Mouse (Mus musculus) large intestine, adult 2 months (tissue): ENCODE data around the gene Dennd1a. TPM values are rescaled to one million over a fixed set of nuclear protein-coding genes. Genes with fewer than 3 reads are reported as not detected.
"Not testable (repeated sequence)": the region's sequence is repeated elsewhere in the genome, so short reads cannot be mapped to it uniquely, and the experiment has no call there.

Experiments used
- DNase-seq: peaks from one replicate; pipeline ENCODE4 v3.0.0-alpha.2; 2012; ENCODE audit warnings: low read depth, low spot score
- WGBS: fragments of 180-500 bp; shearing (Covaris S2); methylation state at CpG from one replicate; pipeline ENCODE4 v1.1.7; 2018; 5-methylcytosine and 5-hydroxymethylcytosine counted together
- polyA plus RNA-seq: library from polyadenylated mRNA; depleted of rRNA; stranded (reverse); fragments of >200 nt; gene quantifications from 2 replicates; pipeline ENCODE4 v1.2.3, GENCODE M21; 2012

Gene Dennd1a
- polyA plus RNA-seq, 1 experiment: 5.8 TPM

DNA sequence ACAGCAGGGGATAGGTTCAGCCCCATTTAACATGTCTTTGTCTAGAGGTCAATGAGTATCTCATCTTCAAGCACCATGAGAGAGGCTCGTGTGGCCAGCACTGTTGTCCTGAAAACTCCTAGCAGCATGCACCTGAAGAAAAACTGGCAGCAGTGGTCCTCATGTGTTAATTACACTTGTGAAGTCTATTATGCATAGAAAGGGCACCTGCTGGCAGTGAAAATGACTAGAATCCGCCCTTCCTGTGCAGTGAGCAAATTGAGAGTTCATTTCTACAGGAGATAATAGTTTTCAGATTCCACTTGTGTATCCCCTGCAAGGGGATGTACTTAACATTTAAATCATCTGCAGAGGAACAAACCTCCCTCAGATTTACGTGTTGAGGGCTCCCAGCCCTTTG is 289.2 kb downstream of the Dennd1a start:
- no peak for DNase-seq
- 79% methylated on average over 3 of the region's 3 CpGs for WGBS

DNA sequence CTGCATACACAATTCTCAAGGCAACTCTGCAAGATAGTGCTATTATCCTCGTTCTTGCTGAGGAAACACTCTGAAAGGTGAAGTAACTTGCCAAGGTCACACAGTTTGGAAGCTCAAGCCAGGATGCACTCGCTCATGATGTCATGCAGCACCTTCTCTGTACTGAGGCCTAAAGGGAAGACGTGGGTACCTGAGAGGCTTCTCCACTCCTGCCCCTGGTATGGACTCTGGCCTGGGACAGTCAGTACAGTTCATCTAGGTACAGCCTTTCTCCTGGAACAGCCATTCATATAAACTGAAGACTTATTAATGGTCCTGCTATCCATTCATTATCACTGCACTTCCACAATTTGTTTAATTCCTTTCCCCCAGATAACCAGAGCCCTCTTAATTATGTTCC is 298.1 kb downstream of the Dennd1a start:
- 92% methylated on average over 3 of the region's 3 CpGs for WGBS
- DNase-seq: no peak

DNA sequence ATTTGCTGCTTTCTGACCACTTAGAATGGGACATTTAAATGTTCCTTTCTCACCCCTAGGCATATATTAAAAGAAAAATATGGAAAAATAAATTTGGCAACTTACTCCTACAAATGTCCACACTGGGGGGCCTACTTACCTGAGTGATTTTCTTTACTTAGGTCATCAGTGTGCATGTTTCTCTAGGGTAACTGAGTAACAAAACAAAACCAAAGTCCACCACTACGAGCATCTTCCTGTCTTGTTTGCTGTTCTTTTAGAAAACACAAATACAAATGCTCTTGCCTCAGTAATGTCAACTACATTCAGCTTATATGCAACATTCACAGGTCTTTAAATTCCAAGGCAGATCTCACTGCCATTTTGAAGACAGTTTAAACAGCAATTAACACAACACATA is 298.9 kb downstream of the Dennd1a start:
- 75% methylated on average over 1 of the region's 1 CpGs for WGBS

DNA sequence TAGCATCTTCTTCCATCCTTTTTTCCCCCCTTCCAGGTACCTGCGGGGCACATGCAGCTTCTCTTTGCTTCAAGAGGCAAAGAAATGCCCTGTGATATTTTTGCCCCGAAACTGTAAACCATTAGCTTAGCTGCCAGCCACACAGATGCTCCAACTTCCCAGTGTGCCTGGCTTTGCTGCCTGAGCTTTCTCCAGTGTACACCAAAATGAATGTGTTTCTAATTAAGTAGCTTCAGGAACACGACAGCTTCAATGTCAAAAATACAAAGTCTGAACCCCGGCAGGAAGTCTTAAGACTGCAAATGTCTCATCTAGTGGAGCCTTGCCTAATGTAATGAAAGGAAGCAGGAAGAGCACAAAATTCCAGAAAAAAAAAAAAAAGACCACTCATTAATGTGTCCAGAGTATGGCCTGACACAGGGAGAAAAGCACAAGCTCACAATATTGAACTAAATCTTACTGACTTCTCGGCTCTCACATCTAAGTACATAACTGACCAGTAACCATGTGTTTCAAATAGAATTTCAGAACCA is 301.4 kb downstream of the Dennd1a start:
- DNase-seq: no peak
- 85% methylated on average over 5 of the region's 5 CpGs for WGBS

More for the DNA sequence above, 298.9 kb downstream of the Dennd1a start:
- no peak for DNase-seq

DNA sequence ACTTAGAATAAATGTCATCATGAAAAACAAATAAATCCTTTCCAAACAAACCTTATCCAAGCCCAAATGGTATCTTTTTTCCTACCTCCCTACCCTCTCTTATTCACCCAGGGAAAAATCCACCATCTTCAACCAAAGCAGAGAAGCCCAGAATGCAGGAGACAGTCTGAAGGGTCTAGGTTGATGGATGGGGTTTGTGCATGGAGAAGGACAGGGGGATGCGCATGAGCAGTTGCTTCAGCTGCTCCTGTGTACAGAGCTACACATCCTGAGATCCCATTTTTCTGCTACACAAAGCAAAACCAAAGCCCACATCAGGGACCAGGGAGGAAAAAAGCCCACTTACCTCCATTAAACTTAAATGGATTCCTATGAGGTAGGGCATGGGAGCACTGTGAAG is 304.5 kb downstream of the Dennd1a start:
- WGBS: 98% methylated on average over 1 of the region's 1 CpGs

DNA sequence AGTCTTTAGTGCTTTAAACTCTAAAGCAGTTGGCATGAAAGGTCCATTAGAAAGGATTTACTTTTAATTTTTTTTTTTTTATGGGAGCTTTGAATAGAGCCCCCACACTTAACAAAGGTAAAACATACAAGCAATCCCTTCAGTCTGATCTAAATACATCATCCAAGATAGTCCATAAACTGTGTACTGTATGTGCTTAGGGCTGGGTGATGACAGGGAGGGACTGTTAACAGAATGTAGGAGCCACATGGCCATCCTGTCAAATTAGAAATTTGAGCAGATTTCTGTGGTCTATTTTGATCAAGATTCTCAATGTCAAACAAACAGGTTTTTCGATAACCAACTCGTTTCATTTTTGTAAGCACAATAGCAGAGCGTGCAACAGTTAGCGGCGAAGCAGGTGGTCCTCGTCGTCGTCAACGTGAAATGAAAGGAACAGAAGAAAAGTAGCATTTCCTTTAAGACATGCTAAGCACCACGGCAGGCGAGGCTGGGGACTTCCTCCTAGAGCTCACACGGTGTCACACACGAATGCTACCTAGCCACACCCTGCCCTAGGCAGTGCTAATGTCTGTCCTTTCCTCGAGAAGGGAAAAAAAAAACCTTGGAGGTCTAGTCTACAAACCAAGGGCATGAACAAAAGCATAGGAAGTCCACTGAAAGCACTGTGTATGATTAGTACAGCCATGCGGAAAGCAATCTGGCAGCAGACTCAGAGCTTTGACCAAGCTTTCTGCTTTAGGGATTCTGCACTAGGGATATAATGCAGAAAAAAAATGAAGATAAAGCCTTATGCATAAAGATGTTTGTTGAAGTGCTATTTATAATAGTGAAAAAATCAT is 305.4 kb downstream of the Dennd1a start:
- DNase-seq: no peak
- 49% methylated on average over 15 of the region's 15 CpGs for WGBS

More for the DNA sequence above, 304.5 kb downstream of the Dennd1a start:
- DNase-seq: no peak

DNA sequence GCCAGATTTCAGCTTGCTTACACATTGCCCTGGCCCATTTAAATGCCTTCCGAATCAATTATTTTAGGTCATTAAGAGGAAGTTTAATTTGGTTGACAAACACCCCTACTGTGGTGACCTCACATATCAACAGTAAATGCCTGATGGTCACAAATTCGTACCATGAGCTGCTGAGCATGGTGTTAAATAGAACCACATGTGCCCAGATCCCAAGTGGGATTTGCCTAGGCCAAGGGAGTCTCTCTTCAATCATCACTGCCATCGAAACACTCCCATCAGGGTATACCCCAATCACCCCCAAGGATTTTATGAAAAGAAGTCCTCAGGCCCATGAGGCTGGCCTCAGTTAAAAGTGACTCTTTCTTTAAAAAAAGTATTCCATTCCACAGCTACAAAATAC is 313.0 kb downstream of the Dennd1a start:
- DNase-seq: no peak

DNA sequence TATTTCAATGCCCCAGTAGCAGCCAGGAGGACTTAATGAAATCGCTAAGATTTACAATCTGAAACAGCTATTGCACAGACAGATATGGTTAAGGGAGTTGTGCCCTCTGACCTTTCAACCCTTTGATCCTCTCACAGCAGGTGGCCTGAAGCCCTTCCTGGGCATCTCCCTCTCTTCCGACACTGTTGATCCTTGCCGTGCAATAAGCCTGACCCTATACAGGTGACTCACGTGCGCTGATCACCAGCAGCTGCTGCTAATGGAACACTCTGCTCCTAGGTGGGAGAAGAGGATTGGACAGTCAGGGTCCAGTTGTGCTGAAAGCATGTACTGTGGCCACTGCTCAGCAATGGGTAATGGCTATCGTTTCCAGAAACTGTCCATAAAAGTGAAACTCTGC is 314.6 kb downstream of the Dennd1a start:
- DNase-seq: no peak
- 60% methylated on average over 6 of the region's 6 CpGs for WGBS

More for the DNA sequence above, 313.0 kb downstream of the Dennd1a start:
- 95% methylated on average over 3 of the region's 3 CpGs for WGBS

DNA sequence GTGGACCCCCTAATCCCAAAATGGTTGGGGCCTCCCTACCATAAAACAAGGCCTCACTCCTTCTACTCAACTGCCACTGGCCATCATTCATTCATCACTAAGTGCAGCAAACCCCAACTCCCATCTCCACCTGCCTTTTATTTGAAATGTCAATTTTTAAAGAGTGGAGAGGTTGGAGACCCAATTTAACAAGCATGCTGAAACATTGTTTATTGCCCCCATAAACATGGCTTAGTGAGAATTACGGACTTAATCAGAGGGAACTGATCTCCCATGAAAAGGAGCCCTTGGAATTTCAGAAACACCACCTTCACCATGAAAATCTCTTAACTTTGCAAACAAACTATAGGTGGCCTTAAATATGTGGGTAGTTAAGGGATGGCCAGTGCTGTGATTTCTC is 315.5 kb downstream of the Dennd1a start:
- DNase-seq: no peak
- WGBS: 63% methylated on average over 1 of the region's 1 CpGs

DNA sequence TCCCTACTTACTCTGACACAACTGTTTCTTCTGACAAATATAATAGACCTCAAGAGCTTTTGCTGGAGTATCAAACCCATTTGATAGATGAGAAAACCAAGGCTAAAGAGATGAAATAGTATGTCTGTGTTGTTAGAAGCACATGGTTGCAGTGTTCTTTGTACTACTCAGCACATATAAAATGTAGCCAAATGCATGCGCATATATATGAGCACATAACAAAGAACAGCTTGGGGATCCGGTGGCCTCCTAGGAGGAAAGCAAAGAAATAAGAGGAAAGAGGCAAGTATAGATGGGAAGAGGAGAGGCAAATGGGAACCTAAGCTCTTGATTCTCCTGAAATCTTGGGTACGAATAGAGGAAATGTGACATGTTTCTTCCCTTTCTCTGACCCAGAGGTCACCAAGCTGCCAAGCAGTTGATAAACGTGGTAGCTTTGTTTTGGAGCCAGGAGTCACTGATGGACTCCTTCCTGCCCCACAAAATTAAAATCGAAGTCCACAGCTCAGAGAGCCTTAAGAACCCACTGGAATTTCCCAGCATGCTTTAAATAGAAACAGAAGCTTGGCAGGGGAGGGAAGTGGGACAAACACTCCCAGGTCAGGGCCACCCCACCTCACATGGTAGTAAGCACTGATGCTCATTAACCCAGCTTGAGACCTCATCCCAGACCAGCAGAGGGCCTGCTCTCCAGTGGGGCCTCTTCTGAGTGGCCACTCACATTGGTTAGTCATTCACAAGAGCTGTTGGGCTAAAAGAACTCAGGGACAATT is 317.3 kb downstream of the Dennd1a start:
- DNase-seq: no peak
- 70% methylated on average over 5 of the region's 5 CpGs for WGBS

DNA sequence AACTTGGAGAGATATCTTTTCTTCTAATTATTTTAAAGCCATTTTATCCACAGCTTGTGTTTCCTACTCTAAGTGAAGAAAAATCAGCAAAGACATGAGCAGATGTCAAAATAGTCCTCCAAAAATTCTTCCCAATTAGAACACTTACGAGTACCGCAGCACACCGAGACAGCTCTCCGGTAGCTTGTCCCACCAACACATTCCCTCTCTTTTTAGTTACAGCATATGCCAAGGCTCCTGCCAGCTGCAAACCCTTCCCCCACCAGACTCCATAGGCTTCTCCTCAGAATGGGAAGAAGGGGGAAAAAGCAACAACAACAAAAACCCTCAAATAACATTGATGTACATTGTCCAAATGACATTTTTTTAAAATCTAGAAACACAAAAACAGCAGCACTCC is 322.7 kb downstream of the Dennd1a start:
- 96% methylated on average over 4 of the region's 4 CpGs for WGBS

DNA sequence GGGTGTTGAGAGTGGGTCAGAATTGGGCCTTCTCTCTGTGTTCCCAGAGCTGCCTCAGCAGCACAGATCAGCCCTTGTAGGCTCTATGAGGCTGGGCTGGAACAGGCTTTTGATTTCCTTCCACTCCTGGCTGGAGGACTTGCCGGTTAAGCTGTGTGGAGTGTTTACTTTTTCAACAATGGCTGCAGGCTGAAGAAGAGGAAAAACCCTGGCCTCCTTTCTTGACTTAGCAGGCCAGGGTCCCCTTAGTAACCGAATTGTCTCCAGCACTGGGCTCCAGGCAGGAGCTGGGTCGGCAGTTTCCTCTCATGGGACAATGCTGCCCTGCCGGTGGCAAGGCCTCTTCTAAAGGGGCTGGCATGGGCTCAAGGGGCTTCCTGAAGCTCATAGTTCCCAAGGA is 323.8 kb downstream of the Dennd1a start:
- DNase-seq: no peak
- WGBS: 34% methylated on average over 4 of the region's 4 CpGs

More for the DNA sequence above, 322.7 kb downstream of the Dennd1a start:
- no peak for DNase-seq

DNA sequence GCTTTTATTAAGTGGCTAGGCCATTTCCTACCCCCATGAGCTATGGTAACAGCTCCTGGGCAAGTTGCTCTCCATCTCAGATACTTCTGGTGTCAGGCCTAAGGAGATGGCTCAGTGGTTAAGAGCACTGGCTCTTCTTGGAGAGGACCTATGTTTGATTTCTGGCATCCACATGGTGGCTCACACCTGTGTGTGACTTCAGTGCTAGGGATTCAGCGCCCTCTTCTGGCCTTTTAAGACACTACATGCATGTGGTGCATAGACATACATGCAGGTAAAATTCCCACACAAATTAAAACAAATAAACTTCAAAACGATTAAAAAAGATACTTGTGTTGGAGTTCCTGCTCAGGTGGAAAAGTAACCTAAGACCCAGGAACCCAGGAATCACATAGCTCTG is 338.8 kb downstream of the Dennd1a start:
- whole genome bisulfite sequencing: 37% methylated on average over 2 of the region's 2 CpGs
- no peak for DNase-seq

DNA sequence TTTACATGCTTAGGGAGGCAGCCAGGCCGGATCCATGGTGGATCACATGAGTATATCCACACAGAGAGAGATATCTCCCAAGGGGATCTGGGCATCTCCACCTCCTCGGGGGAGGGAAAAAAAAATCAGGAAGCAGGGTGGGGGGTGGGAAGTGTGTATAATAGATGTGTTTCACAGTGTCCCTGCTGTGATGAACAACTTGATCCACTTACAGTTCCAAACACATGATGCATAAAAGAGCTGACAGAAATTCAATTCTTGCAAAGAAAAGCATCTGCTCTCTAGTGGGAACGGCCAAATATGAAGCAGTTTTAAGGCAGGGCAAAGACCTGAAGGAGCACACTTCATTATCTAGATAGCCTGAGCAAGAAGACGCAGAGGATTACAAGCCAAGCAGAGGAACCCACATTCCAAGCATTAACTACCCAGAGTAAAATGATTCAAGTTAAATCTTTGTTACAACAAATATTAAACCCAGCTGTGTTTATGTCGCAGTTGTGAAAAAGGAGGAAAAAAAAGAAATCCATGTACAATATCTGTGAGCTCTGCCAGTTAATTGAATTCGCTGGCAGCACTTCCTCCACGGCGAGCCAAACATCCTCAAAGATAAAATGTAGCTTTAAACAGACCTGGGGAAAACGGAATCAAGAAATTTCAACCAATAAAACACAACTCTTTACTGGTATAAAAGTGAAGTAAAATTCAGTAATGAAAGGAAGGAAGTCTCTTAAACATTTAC is 341.4 kb downstream of the Dennd1a start:
- 44% methylated on average over 9 of the region's 9 CpGs for WGBS
- DNase-seq: no peak

DNA sequence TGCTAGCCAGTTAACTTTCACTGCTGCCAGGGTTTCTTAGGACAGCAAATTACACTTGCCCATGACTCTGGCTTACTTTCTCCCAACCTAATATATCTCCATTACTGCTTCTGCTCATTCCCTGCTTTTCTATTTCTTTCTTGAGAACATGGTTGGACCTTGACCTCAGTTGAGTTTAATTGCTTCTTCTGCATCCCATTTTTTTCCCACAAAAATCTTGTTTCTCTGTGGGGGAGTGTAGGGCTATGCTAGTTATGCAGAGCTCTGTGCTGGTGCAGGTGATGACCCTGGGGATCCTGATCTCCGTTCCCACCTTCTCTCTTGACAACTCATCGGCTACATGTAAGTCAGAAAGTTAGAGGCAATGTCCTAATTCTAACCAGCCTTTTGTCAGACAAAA is 344.3 kb downstream of the Dennd1a start:
- WGBS: 92% methylated on average over 2 of the region's 2 CpGs
- DNase-seq: no peak

DNA sequence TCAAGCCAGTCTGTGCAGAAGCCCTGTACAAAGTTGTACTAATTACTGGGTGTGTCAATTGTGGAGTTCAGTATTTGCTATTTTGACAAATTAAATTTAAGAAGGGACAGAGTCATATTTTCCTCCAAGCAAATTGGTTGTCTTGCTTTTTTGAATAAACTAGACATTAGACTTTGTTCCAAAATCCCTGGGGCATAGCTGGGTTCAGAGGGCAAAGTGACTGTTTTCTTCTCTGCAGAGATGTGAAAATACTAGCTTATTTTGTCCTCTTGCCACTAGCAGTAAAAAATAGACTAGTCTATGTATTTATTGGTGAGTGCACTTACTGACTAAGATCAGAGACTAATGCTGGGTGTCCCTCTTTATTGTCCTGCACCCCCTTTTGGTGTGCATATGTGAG is 345.4 kb downstream of the Dennd1a start:
- no peak for DNase-seq

DNA sequence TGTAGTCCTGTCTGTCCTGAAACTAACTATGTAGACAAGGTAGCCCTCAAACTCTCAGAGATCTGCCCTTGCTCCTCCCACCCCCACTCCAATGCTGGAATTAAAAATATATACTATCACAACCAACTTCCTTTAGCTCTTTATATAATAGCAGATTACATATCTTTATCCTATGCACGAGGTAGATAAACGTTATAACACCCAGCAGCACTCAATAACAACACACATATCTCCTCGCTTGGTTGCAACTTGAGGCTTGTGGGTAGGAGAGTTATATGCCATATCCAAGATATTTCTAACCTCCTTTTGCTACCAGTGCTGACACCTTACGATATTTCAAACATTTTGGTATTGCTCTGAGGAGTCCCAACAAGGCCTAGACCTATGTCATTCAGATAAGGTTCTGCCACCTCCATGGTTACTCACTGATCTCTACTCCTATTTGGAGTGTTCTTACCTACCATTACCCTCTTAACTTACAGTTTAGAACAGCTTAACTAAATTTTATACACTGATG is 346.3 kb downstream of the Dennd1a start:
- WGBS: 92% methylated on average over 4 of the region's 4 CpGs
- DNase-seq: no peak

DNA sequence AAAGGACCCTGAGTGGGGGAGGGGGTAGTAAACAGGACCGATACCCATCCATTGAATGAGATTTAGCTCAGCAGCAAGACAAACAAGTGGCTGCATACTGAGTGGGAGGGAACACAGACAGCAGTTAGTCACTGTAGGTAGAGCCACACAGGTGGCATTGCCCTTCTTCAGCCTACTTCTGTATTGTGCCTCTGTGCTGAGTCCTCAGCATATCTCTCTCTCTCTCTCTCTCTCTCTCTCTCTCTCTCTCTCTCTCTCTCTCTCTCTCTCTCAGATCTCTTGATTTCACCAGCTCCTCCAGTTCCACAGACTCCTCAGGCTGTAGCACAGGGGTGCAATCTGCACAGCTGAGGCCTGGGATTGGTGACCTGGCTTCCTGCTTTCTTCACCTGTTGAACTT is 347.2 kb downstream of the Dennd1a start:
- DNase-seq: no peak
- 81% methylated on average over 1 of the region's 1 CpGs for WGBS

DNA sequence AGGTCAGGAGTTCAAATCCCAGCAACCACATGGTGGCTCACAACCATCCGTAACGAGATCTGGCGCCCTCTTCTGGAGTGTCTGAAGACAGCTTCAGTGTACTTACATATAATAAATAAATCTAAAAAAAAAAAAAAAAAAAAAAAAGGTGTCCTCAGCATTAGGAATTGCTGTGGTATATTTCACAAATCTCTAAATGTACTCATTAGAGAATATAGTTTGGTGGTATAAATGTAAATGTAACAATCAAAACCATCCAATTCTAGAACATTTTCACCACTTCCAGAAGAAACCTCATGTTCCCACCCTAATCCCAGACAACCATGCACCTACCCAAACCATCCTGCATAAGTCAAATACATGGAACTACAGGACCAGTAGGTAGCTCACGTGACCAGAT is 350.3 kb downstream of the Dennd1a start:
- DNase-seq: not testable (repeated sequence)
- WGBS: 82% methylated on average over 4 of the region's 4 CpGs

DNA sequence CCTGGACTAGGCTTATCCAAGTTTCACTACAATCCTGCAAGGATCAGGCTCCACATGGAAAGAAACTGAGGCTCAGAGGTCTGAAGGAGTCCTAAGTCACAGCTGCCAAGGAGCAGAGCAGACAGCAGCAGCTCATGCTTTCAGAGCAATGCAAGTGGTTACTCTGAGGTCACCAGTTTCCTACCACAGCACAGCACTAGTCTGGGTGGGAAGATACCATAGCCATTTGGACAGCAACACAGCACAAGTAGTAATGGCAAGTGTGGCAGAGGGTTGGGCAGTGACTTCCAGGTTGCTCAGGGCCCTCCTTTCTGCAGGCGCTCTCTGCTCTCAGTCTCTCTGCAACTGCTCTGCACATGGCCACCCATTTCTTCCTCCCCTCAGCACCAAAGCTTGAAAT is 354.9 kb downstream of the Dennd1a start:
- DNase-seq: no peak
- 100% methylated on average over 1 of the region's 1 CpGs for WGBS
